Mouse (Mus musculus) erythroblast, embryonic 14.5 days (primary cell): ENCODE measurements around the gene Rab4b. TPM values are rescaled to one million over a fixed set of nuclear protein-coding genes. Genes with fewer than 3 reads are reported as not detected.

Experiments
- H3K27me3 ChIP-seq: 2 replicates; pipeline ENCODE4 v1.6.1; 2012; ENCODE audit warnings: inconsistent platforms; ENCODE audit not compliant: control insufficient read depth
- H3K36me3 ChIP-seq: 2 replicates; pipeline ENCODE4 v1.6.1; 2012; ENCODE audit warnings: mild to moderate bottlenecking, inconsistent platforms; ENCODE audit not compliant: control insufficient read depth
- H3K4me1 ChIP-seq: 2 replicates; pipeline ENCODE4 v1.6.1; 2012; ENCODE audit warnings: inconsistent platforms; ENCODE audit not compliant: control insufficient read depth
- H3K4me3 ChIP-seq: replicated peaks from 2 replicates; pipeline ENCODE3; 2012; ENCODE audit warnings: moderate library complexity, mild to moderate bottlenecking, inconsistent platforms
- H3K9me3 ChIP-seq: 2 replicates; pipeline ENCODE4 v1.6.1; 2012; ENCODE audit warnings: low read length, inconsistent platforms, mixed read lengths; ENCODE audit not compliant: control insufficient read depth
- GATA1 ChIP-seq: IDR thresholded peaks from 2 replicates; pipeline ENCODE4 v1.6.1; 2012; ENCODE audit warnings: low read length, inconsistent platforms, mixed read lengths
- TAL1 ChIP-seq: IDR thresholded peaks from 3 replicates; pipeline ENCODE4 v1.6.1; 2012; ENCODE audit warnings: low read length, inconsistent platforms, mixed read lengths
- polyA plus RNA-seq: library from polyadenylated mRNA; stranded (reverse); fragments of >175 nt; gene quantifications from 2 replicates; pipeline ENCODE4 v1.2.3, GENCODE M21; 2012

Rab4b gene
- polyA plus RNA-seq, 1 experiment, result 13.5 TPM

DNA sequence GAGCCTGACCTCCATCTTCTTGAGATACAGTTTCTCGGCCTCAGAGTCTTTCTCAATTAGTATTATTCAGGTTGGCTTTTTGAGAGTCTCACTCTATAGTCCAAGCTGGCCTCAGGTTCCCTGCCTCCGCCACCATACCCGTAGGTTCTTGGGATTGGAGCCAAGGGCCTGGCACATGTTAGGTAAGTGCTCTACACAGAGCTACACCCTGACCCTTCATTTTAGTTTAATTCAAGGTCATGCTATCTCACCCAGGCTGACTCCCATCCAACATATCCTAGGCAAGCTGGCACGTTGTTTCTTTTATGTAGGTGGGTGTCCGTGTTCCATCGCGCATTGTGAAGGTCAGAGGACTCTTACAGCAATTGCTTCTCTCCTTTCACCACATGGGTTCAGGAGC, 3.8 kb downstream of the Rab4b start:
- H3K27me3 ChIP-seq, result no peaks in the 10 kb centered on the region
- no peak for TF ChIP-seq TAL1
- no peak for TF ChIP-seq GATA1
- no peaks in the 10 kb centered on the region for H3K9me3 ChIP-seq
- H3K36me3 ChIP-seq, result peaks cover 30% of the 10 kb centered on the region
- no peak overlapping the region for H3K4me3 ChIP-seq
- peaks cover 25% of the 10 kb centered on the region for H3K4me1 ChIP-seq

GRCm38 (mm10) chr7:27174496-27174895, 4.2 kb downstream of the Rab4b start:
- H3K9me3 ChIP-seq, result no peaks in the 10 kb centered on the region
- no peaks in the 10 kb centered on the region for H3K27me3 ChIP-seq
- no peak overlapping the region for H3K4me3 ChIP-seq
- H3K4me1 ChIP-seq, result peaks cover 22% of the 10 kb centered on the region
- peaks cover 30% of the 10 kb centered on the region for H3K36me3 ChIP-seq
- TF ChIP-seq TAL1 (no peak), GATA1 (no peak)

DNA sequence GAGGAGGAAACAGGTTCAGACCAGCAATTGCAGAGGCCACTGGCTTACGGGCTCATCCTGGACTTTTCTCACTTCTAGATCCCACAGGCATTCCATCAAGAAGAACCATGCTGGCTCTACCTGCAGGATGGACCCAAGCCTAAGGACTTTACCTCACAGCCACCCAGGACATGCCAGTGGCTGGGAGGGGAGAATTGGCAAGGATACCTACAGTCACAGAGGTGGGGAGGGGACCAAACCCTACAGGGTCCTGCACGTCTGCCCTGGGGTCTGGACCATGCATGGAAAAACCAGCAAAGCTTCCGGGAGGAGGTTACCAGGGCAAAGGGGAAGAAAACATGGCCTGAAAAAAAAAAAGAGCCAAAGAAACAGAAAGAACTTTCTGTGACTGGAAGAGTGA, 7.7 kb downstream of the Rab4b start:
- Histone ChIP-seq H3K9me3 (no peaks in the 10 kb centered on the region), H3K27me3 (no peaks in the 10 kb centered on the region), H3K4me1 (peaks cover 27% of the 10 kb centered on the region), H3K4me3 (no peak overlapping the region), H3K36me3 (peaks cover 32% of the 10 kb centered on the region)
- no peak for TF ChIP-seq GATA1
- TF ChIP-seq TAL1, result no peak

- H3K27me3 ChIP-seq, result no peaks in the 10 kb centered on the region
- no peak overlapping the region for H3K4me3 ChIP-seq
- peaks cover 43% of the 10 kb centered on the region for H3K4me1 ChIP-seq
- no peaks in the 10 kb centered on the region for H3K9me3 ChIP-seq
- no peak for TF ChIP-seq TAL1
- no peak for TF ChIP-seq GATA1
- H3K36me3 ChIP-seq, result peaks cover 35% of the 10 kb centered on the region
Measured at GRCm38 (mm10) chr7:27168371-27168770, 10.3 kb downstream of the Rab4b start.

GRCm38 (mm10) chr7:27167475-27168094, 11.1 kb downstream of the Rab4b start:
- Histone ChIP-seq H3K9me3 (no peaks in the 10 kb centered on the region), H3K27me3 (no peaks in the 10 kb centered on the region), H3K36me3 (peaks cover 37% of the 10 kb centered on the region), H3K4me1 (peaks cover 49% of the 10 kb centered on the region), H3K4me3 (peak overlapping the region; percentile 86)
- TF ChIP-seq GATA1, result no peak
- TF ChIP-seq TAL1, result no peak

- Histone ChIP-seq H3K9me3 (no peaks in the 10 kb centered on the region), H3K4me3 (peak within 1 kb of the TSS; percentile 86), H3K27me3 (no peaks in the 10 kb centered on the region), H3K36me3 (peaks cover 41% of the 10 kb centered on the region), H3K4me1 (peaks cover 51% of the 10 kb centered on the region)
- no peak for TF ChIP-seq TAL1
- TF ChIP-seq GATA1, result no peak
Measured at GRCm38 (mm10) chr7:27166614-27167474, 11.9 kb downstream of the Rab4b start, which contains the start of gene Egln2. Gene Egln2, minus strand, starts transcription at chr7:27166802.

DNA sequence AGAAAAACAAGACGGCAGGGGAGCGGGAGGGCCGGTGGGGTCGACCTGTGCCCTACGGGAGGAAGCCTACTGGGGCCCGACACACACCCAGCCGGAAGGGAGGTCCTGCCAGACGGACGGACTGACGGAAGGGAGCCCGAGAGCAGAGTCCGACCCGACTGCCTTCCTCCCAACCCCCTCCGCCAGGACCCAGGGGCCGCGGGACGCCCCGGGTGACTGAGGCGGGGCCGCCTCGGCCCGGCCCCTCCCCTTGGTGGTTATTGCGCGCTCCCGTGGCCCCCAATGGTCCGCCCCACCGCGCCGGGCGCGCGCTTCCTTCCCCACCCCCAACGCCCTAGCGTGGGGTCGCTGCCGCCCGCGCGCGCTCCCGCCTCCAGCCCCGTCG, 12.5 kb downstream of the Rab4b start:
- peaks cover 47% of the 10 kb centered on the region for H3K36me3 ChIP-seq

GRCm38 (mm10) chr7:27165696-27166095, 13.0 kb downstream of the Rab4b start:
- Histone ChIP-seq H3K27me3 (no peaks in the 10 kb centered on the region), H3K9me3 (no peaks in the 10 kb centered on the region), H3K4me1 (peaks cover 63% of the 10 kb centered on the region), H3K36me3 (peaks cover 49% of the 10 kb centered on the region), H3K4me3 (peak overlapping the region; percentile 86)
- TF ChIP-seq GATA1 (no peak), TAL1 (no peak)

More for the DNA sequence above, 12.5 kb downstream of the Rab4b start:
- peaks cover 58% of the 10 kb centered on the region for H3K4me1 ChIP-seq
- TF ChIP-seq TAL1, result no peak
- no peak for TF ChIP-seq GATA1
- H3K27me3 ChIP-seq, result no peaks in the 10 kb centered on the region
- peak overlapping the region; percentile 86 for H3K4me3 ChIP-seq
- H3K9me3 ChIP-seq, result no peaks in the 10 kb centered on the region

DNA sequence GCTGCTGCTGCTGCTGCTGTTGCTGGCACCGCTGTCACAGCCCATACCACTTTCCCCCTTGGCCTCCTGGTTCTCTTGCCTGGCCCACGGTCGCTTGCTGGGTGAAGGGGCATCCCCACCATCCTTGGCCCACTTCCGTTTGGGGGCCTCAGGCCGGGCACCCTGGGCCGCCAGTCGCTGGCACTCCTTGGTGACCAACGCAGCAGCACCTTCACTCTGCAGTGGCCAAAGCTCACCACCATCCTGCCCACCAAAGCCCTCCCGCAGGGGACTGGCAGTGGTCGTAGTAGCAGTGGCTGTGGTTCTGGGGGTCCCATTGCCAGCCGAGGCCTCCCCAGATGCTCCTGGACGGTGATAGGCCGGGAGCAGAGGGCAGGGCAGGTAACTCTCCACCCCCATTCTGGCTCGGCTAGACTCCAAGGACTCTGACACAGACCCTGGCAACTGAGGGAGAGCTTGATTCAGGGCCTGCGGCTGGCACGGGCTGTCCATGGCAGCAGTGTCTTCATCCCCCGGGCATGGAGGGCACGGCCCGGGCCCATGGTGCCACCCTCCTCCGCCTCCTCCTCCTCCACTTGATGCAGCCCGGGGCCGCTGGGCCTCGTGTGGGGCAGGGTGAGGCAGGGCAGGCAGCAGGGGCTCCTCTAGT, 13.6 kb downstream of the Rab4b start:
- H3K36me3 ChIP-seq, result peaks cover 51% of the 10 kb centered on the region
- H3K9me3 ChIP-seq, result no peaks in the 10 kb centered on the region
- peak overlapping the region; percentile 86 for H3K4me3 ChIP-seq
- H3K27me3 ChIP-seq, result no peaks in the 10 kb centered on the region
- TF ChIP-seq TAL1, result no peak
- H3K4me1 ChIP-seq, result peaks cover 68% of the 10 kb centered on the region
